Mouse (Mus musculus): ENCODE results near the gene Proser2. TPM values are rescaled to one million over a fixed set of nuclear protein-coding genes. Genes with fewer than 3 reads are reported as not detected.

The Proser2 gene
- polyA plus RNA-seq, 1 experiment: 4.5 TPM

DNA sequence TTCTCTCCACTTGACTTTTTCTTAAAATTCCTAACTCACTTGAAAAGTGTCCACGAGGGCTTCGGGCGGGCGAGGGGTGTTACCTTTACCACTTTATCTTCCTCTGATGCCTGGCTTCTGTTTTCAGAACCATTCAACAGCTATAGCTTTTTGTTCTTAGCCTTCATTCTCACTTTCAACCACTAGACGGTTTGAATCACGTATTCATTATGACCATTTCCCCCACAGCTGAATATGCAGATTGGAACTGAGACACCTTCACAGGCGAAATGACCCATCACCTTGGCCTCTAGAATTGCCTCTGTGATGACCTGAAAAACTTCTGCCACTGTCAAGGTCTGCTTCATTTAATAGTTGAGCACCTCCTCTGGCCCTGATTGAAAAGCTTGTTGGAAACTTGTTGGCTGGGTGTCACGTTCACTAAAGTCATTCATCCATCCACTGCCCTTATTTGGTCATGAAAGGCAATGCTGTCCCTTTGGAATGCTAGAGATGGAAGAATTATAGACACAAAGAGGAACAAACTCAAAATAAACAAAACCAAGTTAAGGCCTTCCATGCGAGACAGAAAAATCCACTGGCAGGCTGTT lies 10.7 kb upstream of the Proser2 start:
- no peak overlapping the region for H3K27ac ChIP-seq (ENCODE audit: insufficient read depth, low read length)
- no peak overlapping the region for H3K4me3 ChIP-seq (ENCODE audit: insufficient read depth, low read length)
- H3K4me1 ChIP-seq (ENCODE audit: control insufficient read depth, insufficient read depth, low read length): no peaks in the 10 kb centered on the region
- TF ChIP-seq POLR2A (IDR thresholded peaks at IDR 0.05; ENCODE audit: extremely low read depth, insufficient read depth, low read length): no peak
- TF ChIP-seq CTCF (IDR thresholded peaks at IDR 0.05; ENCODE audit: extremely low read depth, insufficient read depth, low read length): no peak

DNA sequence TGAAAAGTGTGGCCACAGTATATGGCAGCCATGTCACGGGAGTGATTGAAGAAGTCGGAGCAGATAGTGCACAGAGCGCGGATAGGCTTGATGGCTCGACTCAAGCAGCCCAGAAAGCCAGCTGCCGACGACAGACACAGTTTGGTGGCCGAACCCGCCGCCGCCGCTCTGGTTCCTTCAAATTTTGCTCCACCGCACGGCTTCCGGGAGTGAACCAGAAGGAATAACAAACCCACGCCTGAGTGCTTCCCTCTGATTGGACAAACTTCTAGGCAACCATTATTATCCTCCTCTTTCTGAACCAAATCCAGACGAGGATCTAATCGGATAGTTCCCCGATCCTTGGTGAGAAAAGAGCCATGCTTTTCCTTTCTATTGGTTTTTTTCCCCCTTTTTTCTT lies 3.9 kb upstream of the Proser2 start:
- no peaks in the 10 kb centered on the region for H3K4me1 ChIP-seq (ENCODE audit: control insufficient read depth, insufficient read depth, low read length)
- no peak overlapping the region for H3K27ac ChIP-seq (ENCODE audit: insufficient read depth, low read length)
- H3K4me3 ChIP-seq (ENCODE audit: insufficient read depth, low read length): no peak overlapping the region
- TF ChIP-seq POLR2A (IDR thresholded peaks at IDR 0.05; ENCODE audit: extremely low read depth, insufficient read depth, low read length): no peak
- TF ChIP-seq CTCF (IDR thresholded peaks at IDR 0.05; ENCODE audit: extremely low read depth, insufficient read depth, low read length): no peak

DNA sequence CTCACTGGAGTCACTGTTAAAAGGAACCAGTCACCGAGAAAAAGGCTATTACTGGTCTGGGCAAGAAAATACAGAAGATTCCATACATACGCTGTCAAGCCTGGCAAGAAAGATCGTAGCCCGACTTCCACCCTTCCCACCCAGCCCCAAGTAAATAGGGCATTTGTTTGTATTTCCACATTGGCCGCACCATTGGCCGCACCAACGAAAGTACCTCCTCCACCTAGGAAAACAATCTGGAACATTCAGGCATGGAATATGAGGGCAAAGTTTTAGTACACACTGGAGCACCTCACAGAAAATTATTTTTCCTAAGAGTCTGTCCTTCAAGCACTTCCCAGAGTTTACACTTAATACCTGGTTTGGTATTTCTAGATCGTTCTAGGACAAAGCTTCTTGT lies 1.1 kb downstream of the Proser2 start:
- no peak for TF ChIP-seq CTCF (IDR thresholded peaks at IDR 0.05; ENCODE audit: extremely low read depth, insufficient read depth, low read length)
- TF ChIP-seq POLR2A (IDR thresholded peaks at IDR 0.05; ENCODE audit: extremely low read depth, insufficient read depth, low read length): no peak
- Histone ChIP-seq H3K27ac (ENCODE audit: insufficient read depth, low read length) (no peak overlapping the region), H3K4me3 (ENCODE audit: insufficient read depth, low read length) (no peak overlapping the region), H3K4me1 (ENCODE audit: control insufficient read depth, insufficient read depth, low read length) (no peaks in the 10 kb centered on the region)

DNA sequence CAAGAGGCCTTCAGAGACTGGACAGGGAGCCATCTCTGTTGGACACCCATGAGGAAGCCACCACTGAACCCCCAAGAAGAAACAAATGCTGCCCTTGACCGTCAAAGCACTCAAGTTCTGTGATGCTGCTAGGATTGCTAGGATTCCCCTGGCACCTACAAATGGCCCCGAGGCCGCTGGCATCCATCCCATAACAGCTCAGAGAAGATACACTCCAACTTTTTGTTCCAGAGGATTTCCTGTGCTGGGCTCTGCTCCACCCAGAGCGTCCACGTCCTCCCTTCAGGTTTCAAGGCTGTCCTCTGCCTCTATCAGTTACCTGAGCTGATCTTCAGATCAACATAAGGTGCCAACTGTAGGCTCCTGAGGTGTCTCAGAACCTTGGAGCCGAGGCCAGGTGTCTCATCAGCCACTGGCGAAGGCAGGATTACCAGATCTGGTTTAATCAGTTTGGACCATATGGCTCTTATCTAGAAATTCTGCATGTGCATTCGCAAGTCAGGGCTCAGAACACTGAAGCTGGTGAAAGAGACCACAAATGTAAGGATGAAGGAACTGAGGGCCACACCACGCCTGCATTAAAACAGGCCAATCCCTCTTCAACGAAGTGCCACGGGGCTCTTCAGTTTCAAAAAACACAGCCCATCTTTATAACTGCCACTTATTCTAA lies 1.7 kb downstream of the Proser2 start:
- TF ChIP-seq CTCF (IDR thresholded peaks at IDR 0.05; ENCODE audit: extremely low read depth, insufficient read depth, low read length) (no peak), POLR2A (IDR thresholded peaks at IDR 0.05; ENCODE audit: extremely low read depth, insufficient read depth, low read length) (no peak)
- no peak overlapping the region for H3K4me3 ChIP-seq (ENCODE audit: insufficient read depth, low read length)

DNA sequence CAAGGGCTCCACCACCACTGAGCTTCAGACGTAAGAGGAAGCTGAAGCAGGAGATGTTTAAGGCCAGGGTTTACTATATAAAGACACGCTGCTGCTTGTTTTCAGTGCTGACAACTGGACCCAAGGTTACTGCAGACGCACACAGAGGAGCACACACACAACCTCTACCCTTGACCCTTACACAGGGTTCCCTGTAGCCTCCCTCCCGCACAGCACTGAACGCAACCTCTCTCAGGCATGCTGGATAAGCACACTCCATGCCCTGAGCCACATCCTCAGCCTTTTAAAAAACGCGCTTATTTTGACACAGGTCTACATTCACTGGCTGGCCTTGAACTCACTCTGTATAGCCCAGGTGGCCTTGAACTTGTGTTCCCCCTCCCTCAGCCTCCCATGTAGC lies 7.0 kb downstream of the Proser2 start:
- H3K4me3 ChIP-seq (ENCODE audit: insufficient read depth, low read length): no peak overlapping the region
- H3K27ac ChIP-seq (ENCODE audit: insufficient read depth, low read length): no peak overlapping the region
- no peak for TF ChIP-seq CTCF (IDR thresholded peaks at IDR 0.05; ENCODE audit: extremely low read depth, insufficient read depth, low read length)
- TF ChIP-seq POLR2A (IDR thresholded peaks at IDR 0.05; ENCODE audit: extremely low read depth, insufficient read depth, low read length): no peak
- H3K4me1 ChIP-seq (ENCODE audit: control insufficient read depth, insufficient read depth, low read length): no peaks in the 10 kb centered on the region

More for the DNA sequence above, 1.7 kb downstream of the Proser2 start:
- H3K4me1 ChIP-seq (ENCODE audit: control insufficient read depth, insufficient read depth, low read length): no peaks in the 10 kb centered on the region
- no peak overlapping the region for H3K27ac ChIP-seq (ENCODE audit: insufficient read depth, low read length)

DNA sequence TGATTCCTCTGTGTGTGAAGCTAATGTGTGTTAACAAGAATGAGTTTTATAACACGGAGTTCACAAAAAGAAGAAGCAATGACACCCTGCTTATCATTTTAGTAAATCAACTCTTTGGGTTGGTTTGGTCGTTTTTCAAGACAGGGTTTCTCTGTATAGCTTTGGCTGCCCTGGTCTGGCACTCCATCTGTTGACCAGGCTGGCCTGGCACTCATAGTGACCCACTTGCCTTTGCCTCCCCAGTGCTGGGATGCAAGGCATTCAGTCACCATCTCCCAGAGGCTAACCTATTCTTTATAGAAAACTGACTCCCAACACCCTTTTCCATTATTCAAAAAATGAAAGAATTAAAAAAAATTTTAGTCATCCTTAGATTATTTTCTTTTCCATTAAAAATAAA lies 8.9 kb downstream of the Proser2 start:
- no peaks in the 10 kb centered on the region for H3K4me1 ChIP-seq (ENCODE audit: control insufficient read depth, insufficient read depth, low read length)
- H3K27ac ChIP-seq (ENCODE audit: insufficient read depth, low read length): no peak overlapping the region
- no peak overlapping the region for H3K4me3 ChIP-seq (ENCODE audit: insufficient read depth, low read length)
- TF ChIP-seq CTCF (IDR thresholded peaks at IDR 0.05; ENCODE audit: extremely low read depth, insufficient read depth, low read length) (no peak), POLR2A (IDR thresholded peaks at IDR 0.05; ENCODE audit: extremely low read depth, insufficient read depth, low read length) (no peak)

DNA sequence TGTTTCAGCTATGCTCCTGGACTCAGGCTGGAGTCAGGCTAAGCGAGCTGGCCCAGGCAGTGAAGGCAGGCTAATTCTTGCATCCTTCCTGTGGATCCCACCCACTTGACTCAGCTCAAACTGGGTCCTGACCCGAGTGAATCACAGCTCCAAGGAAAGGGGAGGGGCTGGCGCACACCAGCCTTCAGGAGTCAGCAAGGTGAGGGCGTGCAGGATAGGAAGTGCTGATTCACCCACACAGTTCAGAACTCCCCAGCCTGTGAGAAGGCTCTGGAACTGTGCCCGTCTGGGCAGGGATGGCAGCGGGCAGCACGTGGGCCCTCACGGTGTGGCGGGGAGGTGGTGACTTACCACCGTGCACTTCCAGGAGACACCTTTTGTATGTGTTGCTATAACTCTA lies 11.8 kb downstream of the Proser2 start:
- no peak overlapping the region for H3K4me3 ChIP-seq (ENCODE audit: insufficient read depth, low read length)
- no peak for TF ChIP-seq POLR2A (IDR thresholded peaks at IDR 0.05; ENCODE audit: extremely low read depth, insufficient read depth, low read length)
- TF ChIP-seq CTCF (IDR thresholded peaks at IDR 0.05; ENCODE audit: extremely low read depth, insufficient read depth, low read length): no peak
- no peak overlapping the region for H3K27ac ChIP-seq (ENCODE audit: insufficient read depth, low read length)
- no peaks in the 10 kb centered on the region for H3K4me1 ChIP-seq (ENCODE audit: control insufficient read depth, insufficient read depth, low read length)

DNA sequence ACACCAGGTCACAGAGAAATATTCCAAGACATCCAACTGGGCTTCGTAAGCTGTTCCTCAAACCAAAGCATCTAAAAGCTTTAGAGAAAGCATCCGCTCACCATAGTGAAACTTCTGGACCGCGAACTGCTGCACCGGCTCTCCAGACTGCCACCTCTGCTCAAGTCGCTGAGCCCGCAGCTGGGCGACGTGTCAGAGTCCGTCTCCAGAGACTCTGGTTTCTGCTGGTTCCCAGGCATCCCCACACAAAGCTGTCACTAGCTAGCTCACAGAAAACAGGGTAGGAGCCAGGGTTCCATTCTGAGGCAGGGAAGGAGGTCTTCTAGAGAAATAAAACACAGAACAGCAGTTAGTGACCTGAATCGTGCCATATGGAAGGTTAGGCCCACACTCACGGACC lies 16.2 kb downstream of the Proser2 start:
- no peaks in the 10 kb centered on the region for H3K4me1 ChIP-seq (ENCODE audit: control insufficient read depth, insufficient read depth, low read length)
- H3K4me3 ChIP-seq (ENCODE audit: insufficient read depth, low read length): no peak overlapping the region
- TF ChIP-seq CTCF (IDR thresholded peaks at IDR 0.05; ENCODE audit: extremely low read depth, insufficient read depth, low read length) (no peak), POLR2A (IDR thresholded peaks at IDR 0.05; ENCODE audit: extremely low read depth, insufficient read depth, low read length) (no peak)
- no peak overlapping the region for H3K27ac ChIP-seq (ENCODE audit: insufficient read depth, low read length)

DNA sequence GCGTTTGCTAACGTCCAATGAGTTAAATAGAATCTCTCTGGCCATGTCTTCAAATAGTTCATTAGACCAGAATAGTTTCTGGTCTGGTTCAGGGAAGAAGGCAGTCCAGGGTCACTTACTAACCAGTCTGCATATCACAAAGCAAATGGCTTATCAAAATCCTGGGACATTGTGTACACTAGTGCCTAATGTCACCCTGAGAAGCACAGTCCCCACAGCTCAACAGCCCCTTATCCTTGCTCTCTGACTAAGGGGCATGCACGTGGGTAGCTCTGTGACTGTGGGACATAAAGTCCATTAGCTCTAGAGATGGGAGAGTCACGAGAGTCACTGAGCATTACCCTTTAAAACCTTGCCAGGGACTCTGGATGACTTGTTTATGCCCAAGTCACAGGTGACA lies 17.4 kb downstream of the Proser2 start:
- H3K4me1 ChIP-seq (ENCODE audit: control insufficient read depth, insufficient read depth, low read length): no peaks in the 10 kb centered on the region
- H3K4me3 ChIP-seq (ENCODE audit: insufficient read depth, low read length): no peak overlapping the region
- no peak overlapping the region for H3K27ac ChIP-seq (ENCODE audit: insufficient read depth, low read length)
- TF ChIP-seq POLR2A (IDR thresholded peaks at IDR 0.05; ENCODE audit: extremely low read depth, insufficient read depth, low read length) (no peak), CTCF (IDR thresholded peaks at IDR 0.05; ENCODE audit: extremely low read depth, insufficient read depth, low read length) (no peak)

DNA sequence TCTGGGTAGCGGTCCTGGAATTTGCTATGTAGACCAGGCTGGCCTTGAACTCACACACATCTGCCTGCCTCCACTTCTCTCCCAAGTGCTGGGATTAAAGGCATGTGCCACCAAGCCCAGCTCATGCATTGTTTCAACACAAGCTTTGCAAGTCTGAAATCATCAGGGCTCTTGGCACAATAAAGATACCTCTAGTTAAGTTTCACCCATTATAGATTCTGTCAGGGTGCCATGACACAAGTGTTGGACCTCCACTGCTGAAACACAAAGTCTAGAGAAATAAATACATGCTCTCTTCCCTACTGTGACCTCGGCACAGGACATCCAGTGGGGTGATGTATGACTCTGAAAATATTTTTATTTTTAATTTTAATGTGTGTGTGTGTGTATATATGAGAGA lies 24.6 kb downstream of the Proser2 start:
- Histone ChIP-seq H3K27ac (ENCODE audit: insufficient read depth, low read length) (no peak overlapping the region), H3K4me1 (ENCODE audit: control insufficient read depth, insufficient read depth, low read length) (no peaks in the 10 kb centered on the region), H3K4me3 (ENCODE audit: insufficient read depth, low read length) (no peak overlapping the region)
- TF ChIP-seq CTCF (IDR thresholded peaks at IDR 0.05; ENCODE audit: extremely low read depth, insufficient read depth, low read length) (no peak), POLR2A (IDR thresholded peaks at IDR 0.05; ENCODE audit: extremely low read depth, insufficient read depth, low read length) (no peak)
